Mouse (Mus musculus) embryo, embryonic 10 days (tissue): ENCODE measurements around the gene Cirbp.

ENCODE experiments used
- DNase-seq: peaks from one replicate; pipeline ENCODE4 v3.0.0-alpha.2; 2015; ENCODE audit warnings: low spot score

Gene Cirbp

GRCm38 (mm10) chr10:80150226-80151210 is 15.3 kb upstream of the Cirbp start:
- peak; percentile 72 for DNase-seq

- peak; percentile 67 for DNase-seq
These were observed 14.4 kb upstream of the Cirbp start for GRCm38 (mm10) chr10:80151211-80152034.

- peak; percentile 56 for DNase-seq
These were observed 13.5 kb upstream of the Cirbp start for GRCm38 (mm10) chr10:80152071-80152872.

- DNase-seq, result no peak
These were observed 12.9 kb upstream of the Cirbp start for GRCm38 (mm10) chr10:80152873-80153260.

DNA sequence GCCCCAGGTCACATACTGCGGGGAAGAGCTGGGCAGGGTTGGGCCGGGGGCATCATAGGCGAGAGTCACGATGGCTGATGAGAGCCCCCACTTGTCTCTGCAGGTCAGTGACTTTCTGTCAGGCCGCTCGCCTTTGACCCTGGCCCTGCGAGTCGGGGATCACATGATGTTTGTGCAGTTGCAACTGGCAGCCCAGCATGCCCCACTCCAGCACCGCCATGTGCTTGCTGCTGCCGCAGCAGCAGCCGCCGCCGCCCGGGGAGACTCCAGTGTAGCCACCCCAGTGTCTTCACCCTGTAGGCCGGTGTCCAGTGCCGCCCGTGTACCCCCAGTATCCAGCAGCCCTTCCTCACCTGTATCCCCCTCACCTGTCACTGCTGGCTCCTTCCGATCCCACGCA is 12.1 kb upstream of the Cirbp start:
- DNase-seq, result no peak

DNA sequence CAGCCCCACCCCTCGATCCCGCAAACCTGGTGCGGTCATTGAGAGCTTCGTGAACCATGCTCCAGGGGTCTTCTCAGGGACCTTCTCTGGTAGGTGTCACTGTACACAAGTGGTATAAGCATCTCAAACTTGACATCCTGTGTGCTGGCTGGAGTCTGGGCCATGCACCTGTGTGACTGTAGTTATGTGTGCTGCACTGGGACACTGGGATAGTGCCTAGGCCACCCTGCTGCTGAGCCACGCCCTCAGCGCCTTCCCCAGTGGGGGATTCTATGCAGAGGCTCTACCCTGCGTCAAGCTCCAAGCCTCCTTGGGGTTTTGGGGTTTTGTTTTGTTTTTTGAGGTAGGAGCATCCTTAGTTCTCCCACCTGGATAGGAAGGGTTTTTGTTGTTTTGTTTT is 11.4 kb upstream of the Cirbp start:
- no peak for DNase-seq

GRCm38 (mm10) chr10:80155277-80155676 is 10.5 kb upstream of the Cirbp start:
- DNase-seq, result no peak

DNA sequence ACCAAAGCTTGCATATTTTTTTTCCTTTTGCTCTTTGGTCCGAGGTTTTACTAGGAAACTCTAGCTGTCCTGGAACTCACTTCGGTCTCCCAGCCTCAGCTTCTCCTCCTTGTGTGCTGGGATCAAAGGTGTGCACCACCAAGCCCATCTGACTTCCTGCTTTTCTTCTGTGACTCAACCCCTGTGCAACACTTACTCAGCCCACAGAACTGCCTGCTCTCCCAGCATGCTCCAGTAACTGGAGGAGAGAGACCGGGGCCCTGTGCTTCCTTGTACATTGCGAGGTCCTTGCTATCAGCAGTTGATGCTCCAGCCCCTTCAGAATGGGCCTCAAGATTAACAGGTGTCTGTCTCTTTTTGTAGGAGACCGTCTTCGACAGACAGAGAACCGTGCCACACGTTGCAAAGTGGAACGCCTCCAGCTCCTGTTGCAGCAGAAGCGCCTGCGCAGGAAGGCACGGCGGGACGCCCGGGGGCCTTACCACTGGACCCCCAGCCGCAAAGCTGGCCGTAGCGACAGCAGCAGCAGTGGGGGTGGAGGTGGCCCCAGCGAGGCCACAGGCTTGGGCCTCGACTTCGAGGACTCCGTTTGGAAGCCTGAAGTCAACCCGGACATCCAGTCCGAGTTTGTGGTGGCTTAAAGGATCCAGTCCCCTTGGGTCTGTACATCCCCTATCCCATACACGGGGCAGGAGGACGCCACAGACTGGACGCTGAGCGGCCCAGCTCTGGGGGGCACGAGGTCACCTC is 9.6 kb upstream of the Cirbp start:
- DNase-seq, result no peak

DNA sequence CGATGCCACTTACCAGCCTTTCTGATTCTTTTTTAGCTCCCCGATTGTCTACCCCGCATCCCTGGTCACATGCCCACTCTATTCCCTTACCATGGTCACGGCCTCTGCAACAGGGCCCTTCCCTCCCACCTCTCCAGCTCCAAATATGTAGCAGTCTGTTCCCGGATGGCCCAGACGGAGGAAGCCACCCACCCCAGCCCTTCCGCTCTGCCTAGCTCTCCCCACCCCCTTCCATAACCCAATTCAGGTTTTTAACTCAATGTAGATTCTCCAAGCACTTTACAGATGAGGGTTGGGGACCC is 9.1 kb upstream of the Cirbp start:
- no peak for DNase-seq

DNA sequence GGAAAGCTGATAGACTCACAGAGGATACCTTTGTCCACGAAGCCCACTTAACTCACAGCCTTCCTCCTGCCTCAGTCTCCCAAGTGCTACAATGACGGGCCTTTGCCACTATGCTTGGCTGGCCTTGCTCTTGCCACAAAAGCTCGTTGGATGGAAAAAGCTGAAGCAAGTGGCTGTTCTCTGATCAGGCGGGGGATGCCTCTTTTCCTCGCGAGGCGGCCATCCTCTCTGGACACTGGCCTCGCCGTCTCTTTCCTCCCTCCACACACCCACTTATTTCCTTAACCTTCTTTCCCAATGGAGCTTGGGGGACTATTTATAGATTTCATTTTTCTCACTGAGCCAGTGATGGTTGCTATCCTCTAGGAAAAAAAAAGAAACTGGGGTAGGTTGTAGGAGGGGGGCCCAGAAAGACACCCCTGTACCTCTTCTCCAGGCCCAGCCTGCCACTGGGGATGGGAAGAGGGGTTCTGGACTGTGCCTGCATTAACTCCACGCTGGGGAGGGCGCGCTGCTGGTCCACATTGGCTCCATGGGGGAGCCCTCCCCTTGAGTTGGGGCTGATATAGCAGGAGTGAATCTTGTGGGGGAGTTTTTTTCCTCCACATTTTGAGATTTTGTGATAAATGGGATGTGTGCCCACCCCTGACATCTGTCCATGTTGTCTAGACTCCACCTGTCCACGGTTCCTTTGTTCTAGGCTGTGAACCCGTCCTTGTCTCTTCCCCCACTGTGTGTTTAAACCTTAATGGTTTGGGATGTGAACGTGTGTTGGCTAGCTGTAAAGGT is 8.4 kb upstream of the Cirbp start:
- no peak for DNase-seq

DNA sequence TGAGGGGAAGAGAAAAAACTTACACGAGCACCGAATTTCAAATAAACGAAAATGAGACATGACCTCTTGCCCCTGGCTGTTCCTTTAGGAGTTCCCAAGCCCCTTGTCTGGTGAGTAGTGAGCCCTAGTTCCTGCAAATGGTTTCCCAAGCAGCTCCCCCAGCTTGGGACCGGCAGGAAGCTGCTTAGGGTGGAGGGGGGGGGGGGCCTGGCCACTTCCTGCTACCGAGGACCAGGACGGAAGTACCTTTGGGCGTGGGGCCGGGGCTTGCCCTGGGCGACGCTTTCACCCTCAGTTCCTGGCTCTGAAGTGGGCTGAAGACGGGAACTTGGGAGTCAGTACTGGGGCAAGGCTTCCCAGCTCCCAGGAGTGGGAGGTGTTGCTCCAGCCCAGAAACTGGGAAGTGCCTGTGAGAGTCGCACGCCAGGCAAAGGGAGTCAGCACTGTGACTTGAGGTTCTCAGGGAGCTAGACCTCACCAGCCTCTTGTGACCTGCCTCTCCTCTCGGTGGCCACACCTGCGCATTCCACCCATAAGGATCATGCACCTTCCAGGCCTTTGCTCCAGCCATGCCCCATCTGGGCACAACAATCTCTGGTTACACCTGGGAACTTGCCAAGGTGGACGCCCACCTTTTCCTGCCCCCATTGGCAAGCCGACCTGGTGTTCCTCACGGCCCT is 7.3 kb upstream of the Cirbp start:
- peak; percentile 70 for DNase-seq

- DNase-seq, result peak; percentile 66
These were observed 6.7 kb upstream of the Cirbp start for GRCm38 (mm10) chr10:80159021-80159560.

DNA sequence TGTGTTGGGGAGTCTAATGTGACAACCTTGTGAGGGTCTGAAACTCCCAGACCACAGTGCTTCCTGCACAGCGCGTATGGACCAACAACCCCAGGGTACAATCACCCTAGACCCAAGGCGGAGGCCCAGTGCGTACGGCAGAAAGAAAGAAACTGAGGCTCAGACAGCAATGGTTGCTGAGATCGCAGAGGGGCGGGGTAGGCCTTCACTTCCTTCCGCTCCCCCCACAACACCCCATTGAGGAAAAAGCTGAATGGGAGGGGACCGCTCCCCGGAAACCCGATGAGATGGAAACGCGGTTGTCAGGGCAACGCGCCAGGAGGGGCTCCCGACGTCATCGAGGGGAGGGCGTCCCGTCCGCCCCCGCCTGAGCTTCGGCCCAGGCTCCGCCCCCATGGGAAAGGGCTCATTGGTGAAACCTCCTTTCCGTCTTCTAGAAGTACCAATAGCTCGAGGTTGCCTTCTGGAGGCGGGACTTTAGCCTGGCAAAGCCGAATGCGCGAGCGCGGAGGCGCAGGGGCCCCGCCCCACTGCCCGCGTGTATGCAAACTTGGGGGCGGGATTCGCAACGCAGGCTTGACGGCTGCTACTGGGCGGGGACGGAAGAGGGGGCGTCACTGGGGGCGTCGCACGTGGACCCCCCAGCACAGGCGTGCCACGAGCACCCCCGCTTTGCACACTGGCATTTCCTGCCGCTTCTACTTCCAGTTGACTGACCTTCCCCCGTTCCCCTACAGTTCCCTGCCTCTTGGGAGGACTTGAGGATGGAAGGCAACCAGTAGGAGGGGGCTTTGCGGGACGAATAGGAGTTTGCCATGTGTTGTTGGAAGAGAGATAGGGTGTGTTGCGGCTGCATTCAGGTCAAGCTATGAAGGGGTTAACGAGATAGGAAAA is 6.0 kb upstream of the Cirbp start:
- DNase-seq, result peak; percentile 98

DNA sequence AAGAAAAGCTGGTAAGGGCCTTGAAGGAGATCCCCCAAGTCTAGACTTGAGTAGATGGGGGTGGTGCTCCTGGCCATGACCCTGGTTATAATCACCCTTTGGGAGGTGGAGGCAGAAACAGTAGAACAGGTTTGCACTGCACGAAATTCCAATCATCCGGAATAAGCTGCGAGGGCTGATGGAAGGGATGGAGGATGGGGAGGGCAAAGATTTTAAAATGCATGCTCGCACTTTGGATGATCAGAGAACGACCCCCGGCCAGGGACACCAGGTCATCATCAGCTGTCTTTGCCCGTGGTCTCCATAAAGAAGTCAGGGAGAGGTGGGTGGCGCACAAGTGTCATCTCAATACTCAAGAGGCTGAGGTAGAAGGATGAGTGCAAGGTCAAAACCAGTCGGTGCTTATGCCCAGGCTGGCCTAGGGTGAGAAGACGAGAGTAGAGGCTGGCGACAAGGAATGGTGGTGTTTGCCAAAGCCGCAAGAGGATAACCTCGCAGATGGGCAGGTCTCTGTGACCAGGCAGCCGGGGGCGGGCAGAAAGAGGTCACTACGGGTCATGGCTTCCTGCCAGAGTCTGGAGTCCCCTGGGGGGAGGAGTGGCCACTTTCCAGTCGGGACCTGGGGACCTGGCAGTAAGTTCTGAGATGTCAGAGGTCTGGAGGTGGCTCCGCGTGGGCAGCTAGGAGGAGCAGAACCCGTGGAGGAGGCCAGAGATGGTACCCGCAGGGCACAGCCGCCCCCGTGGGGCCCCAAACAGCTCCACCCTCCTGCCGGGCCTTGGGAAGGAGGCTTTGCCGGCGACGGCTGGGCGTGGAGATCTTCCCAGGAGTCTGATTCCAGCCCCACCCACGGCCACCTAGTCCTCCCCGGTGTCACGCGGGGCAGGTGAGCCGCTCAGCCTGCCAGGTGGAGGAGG is 5.1 kb upstream of the Cirbp start:
- DNase-seq, result peak; percentile 90

DNA sequence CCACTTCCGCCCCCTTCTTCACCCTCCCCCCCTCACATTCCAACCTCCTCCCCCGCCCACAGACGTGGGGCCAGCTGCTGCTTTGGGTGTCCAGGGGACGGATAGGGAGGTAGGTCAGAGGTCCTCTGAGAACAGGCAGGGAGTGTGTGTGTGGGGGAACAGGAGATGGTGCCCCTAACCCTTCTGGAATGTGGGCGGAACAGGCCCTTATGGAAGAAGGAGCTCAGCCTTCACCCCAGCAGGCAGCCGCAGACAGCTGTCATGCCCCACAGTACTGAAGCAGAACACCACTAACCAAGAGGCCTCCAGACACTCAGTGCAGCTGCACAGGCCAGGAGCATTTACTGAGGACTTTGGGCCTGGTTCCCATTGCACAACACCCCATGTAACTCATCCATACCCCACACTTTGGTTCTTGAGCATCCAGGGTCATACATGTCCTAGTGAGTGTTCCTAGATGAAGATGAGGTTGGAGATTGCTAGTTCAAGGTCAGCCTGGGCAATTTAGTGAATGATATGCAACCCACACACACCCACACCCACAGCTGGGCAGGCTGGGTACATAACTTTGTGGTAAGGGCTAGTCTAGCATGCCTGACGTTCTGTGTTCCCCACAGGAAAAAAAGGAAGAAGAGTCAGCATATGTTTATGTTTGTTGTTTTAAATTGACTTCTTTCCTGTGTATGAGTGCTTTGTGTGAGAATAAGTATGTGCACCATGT is 4.1 kb upstream of the Cirbp start:
- peak; percentile 86 for DNase-seq

- DNase-seq, result no peak
These were observed 3.6 kb upstream of the Cirbp start for GRCm38 (mm10) chr10:80162243-80162608.

- no peak for DNase-seq
These were observed 3.0 kb upstream of the Cirbp start for GRCm38 (mm10) chr10:80162716-80163299.
